Mouse (Mus musculus) liver, adult 2 months (tissue): ENCODE data around the gene Slc2a13. TPM values are rescaled to one million over a fixed set of nuclear protein-coding genes. Genes with fewer than 3 reads are reported as not detected.

Source experiments
- DNase-seq: peaks from one replicate; pipeline ENCODE4 v3.0.0-alpha.2; 2011; ENCODE audit warnings: low read depth, low spot score; ENCODE audit errors: extremely low read depth
- H3K27ac ChIP-seq: fragments of 200-500 bp; replicated peaks from 2 replicates; pipeline ENCODE4 v1.5.1; 2012; ENCODE audit warnings: low read depth, mild to moderate bottlenecking, control low read depth, inconsistent platforms, low read length; ENCODE audit not compliant: insufficient read depth
- H3K27me3 ChIP-seq: fragments of 200-500 bp; 2 replicates; pipeline ENCODE4 v1.6.1; 2012; ENCODE audit warnings: mild to moderate bottlenecking, moderate library complexity, low read length, inconsistent platforms; ENCODE audit not compliant: control insufficient read depth, insufficient read depth
- H3K36me3 ChIP-seq: fragments of 200-500 bp; 2 replicates; pipeline ENCODE4 v1.6.1; 2012; ENCODE audit warnings: low read length, inconsistent platforms; ENCODE audit not compliant: control insufficient read depth, insufficient read depth
- H3K4me1 ChIP-seq: fragments of 200-500 bp; 2 replicates; pipeline ENCODE4 v1.6.1; 2011; ENCODE audit warnings: low read length; ENCODE audit not compliant: control insufficient read depth, insufficient read depth
- H3K4me3 ChIP-seq: fragments of 200-500 bp; 2 replicates; pipeline ENCODE4 v1.5.1; 2011; ENCODE audit warnings: low read depth, mild to moderate bottlenecking, control low read depth, low read length, moderate library complexity; ENCODE audit not compliant: insufficient read depth
- H3K79me2 ChIP-seq: fragments of 200-500 bp; 2 replicates; pipeline ENCODE4 v1.6.1; 2012; ENCODE audit warnings: inconsistent platforms, mild to moderate bottlenecking, low read length, moderate library complexity; ENCODE audit not compliant: control insufficient read depth, insufficient read depth
- H3K9ac ChIP-seq: fragments of 200-500 bp; 2 replicates; pipeline ENCODE4 v1.6.1; 2012; ENCODE audit warnings: low read depth, mild to moderate bottlenecking, control low read depth, inconsistent platforms, low read length
- CTCF ChIP-seq: fragments of 200-500 bp; IDR thresholded peaks from 2 replicates; pipeline ENCODE4 v1.5.1; 2011; ENCODE audit warnings: low read depth, low read length, control low read depth
- POLR2A ChIP-seq: fragments of 200-500 bp; IDR thresholded peaks from 2 replicates; pipeline ENCODE4 v1.6.1; 2011; ENCODE audit warnings: low read length, control low read depth; ENCODE audit not compliant: insufficient read depth; ENCODE audit errors: extremely low read depth
- WGBS: fragments of 180-500 bp; shearing (Covaris S2); methylation state at CpG from one replicate; pipeline ENCODE4 v1.1.7; 2018; 5-methylcytosine and 5-hydroxymethylcytosine counted together
- polyA plus RNA-seq: library from polyadenylated mRNA; depleted of rRNA; stranded (reverse); fragments of >200 nt; gene quantifications from 2 replicates; pipeline ENCODE4 v1.2.3, GENCODE M21; 2012; rRNA removed
- total RNA-seq: library from RNA; depleted of rRNA; stranded (reverse); fragments of >200 nt; gene quantifications from 2 replicates; pipeline ENCODE4 v1.2.3, GENCODE M21; 2014; rRNA removed

Gene Slc2a13
- total and polyA plus RNA-seq, 2 experiments = 0.21 to 0.37 TPM

- Histone ChIP-seq H3K9ac (no peak overlapping the region), H3K27me3 (no peaks in the 10 kb centered on the region), H3K4me3 (no peak overlapping the region), H3K27ac (no peak overlapping the region), H3K79me2 (no peaks in the 10 kb centered on the region), H3K36me3 (no peaks in the 10 kb centered on the region), H3K4me1 (no peaks in the 10 kb centered on the region; the same call in 1 of the 2 replicates)
- DNase-seq = no peak
- WGBS = 33% methylated on average over 8 of the region's 8 CpGs
- TF ChIP-seq CTCF = 0 out of 2 replicates have a peak, but pooled peaks have one; percentile 27
- no peak for TF ChIP-seq POLR2A
These were observed 320.1 kb downstream of the Slc2a13 start for GRCm38 (mm10) chr15:91252956-91253355.

GRCm38 (mm10) chr15:91251544-91252408 is 321.3 kb downstream of the Slc2a13 start:
- Histone ChIP-seq H3K27me3 (no peaks in the 10 kb centered on the region), H3K9ac (no peak overlapping the region), H3K4me1 (no peaks in the 10 kb centered on the region; the same call in 1 of the 2 replicates), H3K4me3 (no peak overlapping the region), H3K27ac (no peak overlapping the region), H3K36me3 (no peaks in the 10 kb centered on the region), H3K79me2 (no peaks in the 10 kb centered on the region)
- WGBS = 74% methylated on average over 9 of the region's 9 CpGs
- no peak for TF ChIP-seq POLR2A
- TF ChIP-seq CTCF = no peak
- no peak for DNase-seq

DNA sequence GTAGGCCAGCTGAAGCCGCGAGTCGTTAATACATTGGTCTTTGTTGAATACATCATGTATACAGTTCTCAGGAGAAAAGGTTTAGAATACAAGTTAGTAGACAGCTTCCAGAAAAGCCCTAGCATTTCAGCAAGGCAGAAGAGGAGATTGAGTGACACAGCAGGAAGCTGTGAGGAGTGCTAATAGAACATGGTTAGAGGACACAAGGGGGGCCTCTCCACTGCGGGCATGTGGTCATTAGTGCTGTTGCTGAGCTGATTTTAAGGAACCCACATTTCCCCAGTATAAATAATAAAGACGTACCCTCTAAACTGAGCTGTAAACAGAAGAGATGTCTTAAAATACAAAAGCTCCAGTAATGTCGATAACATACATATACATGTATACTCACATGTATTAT is 322.2 kb downstream of the Slc2a13 start:
- Histone ChIP-seq H3K27ac (no peak overlapping the region), H3K36me3 (no peaks in the 10 kb centered on the region), H3K27me3 (no peaks in the 10 kb centered on the region), H3K9ac (no peak overlapping the region), H3K4me1 (no peaks in the 10 kb centered on the region; the same call in 1 of the 2 replicates), H3K79me2 (no peaks in the 10 kb centered on the region), H3K4me3 (no peak overlapping the region)
- 88% methylated on average over 6 of the region's 6 CpGs for WGBS
- DNase-seq = no peak
- TF ChIP-seq CTCF = no peak
- no peak for TF ChIP-seq POLR2A

GRCm38 (mm10) chr15:91240683-91241335 is 332.3 kb downstream of the Slc2a13 start:
- Histone ChIP-seq H3K36me3 (no peaks in the 10 kb centered on the region), H3K27ac (no peak overlapping the region), H3K4me1 (no peaks in the 10 kb centered on the region), H3K27me3 (no peaks in the 10 kb centered on the region), H3K79me2 (no peaks in the 10 kb centered on the region), H3K4me3 (no peak overlapping the region), H3K9ac (no peak overlapping the region)
- TF ChIP-seq POLR2A (no peak), CTCF (no peak)
- no peak for DNase-seq
- WGBS = 93% methylated on average over 3 of the region's 3 CpGs

GRCm38 (mm10) chr15:91237294-91237693 is 335.8 kb downstream of the Slc2a13 start:
- TF ChIP-seq POLR2A = no peak
- TF ChIP-seq CTCF = no peak
- 86% methylated on average over 5 of the region's 5 CpGs for whole genome bisulfite sequencing
- Histone ChIP-seq H3K4me1 (no peaks in the 10 kb centered on the region), H3K4me3 (no peak overlapping the region), H3K27ac (no peak overlapping the region), H3K36me3 (no peaks in the 10 kb centered on the region), H3K79me2 (no peaks in the 10 kb centered on the region), H3K27me3 (no peaks in the 10 kb centered on the region), H3K9ac (no peak overlapping the region)
- DNase-seq = no peak

Other genes starting within 250 kb of the Slc2a13 start
- gene Lrrk2, start 99.9 kb upstream of the Slc2a13 start, total RNA-seq = 3.4 and 5.6 TPM in 2 replicates
- gene Lrrk2, start 99.9 kb upstream of the Slc2a13 start, polyA plus RNA-seq = 0.29 and 0.44 TPM in 2 replicates